Mouse (Mus musculus) myocyte (in vitro differentiated cells): ENCODE data around the gene Pik3r5. TPM values are rescaled to one million over a fixed set of nuclear protein-coding genes. Genes with fewer than 3 reads are reported as not detected.
A peak's percentile ranks its signal among the peaks of the same experiment; 100 is the strongest.

ENCODE experiments used
- H3K27me3 ChIP-seq: one replicate; pipeline ENCODE4 v1.6.1; 2011; ENCODE audit not compliant: control insufficient read depth, insufficient read depth, insufficient read length
- H3K36me3 ChIP-seq: one replicate; pipeline ENCODE4 v1.6.1; 2011; ENCODE audit not compliant: control insufficient read depth, insufficient read depth
- H3K4me2 ChIP-seq: one replicate; pipeline ENCODE4 v1.6.1; 2011; ENCODE audit warnings: low read depth, control low read depth
- H3K4me3 ChIP-seq: one replicate; pipeline ENCODE4 v1.5.1; 2011; ENCODE audit warnings: mild to moderate bottlenecking, control low read depth, moderate library complexity
- H3K79me2 ChIP-seq: one replicate; pipeline ENCODE4 v1.6.1; 2011; ENCODE audit not compliant: control insufficient read depth, insufficient read depth
- H3ac ChIP-seq: one replicate; pipeline ENCODE4 v1.6.1; 2011; ENCODE audit not compliant: control insufficient read depth, insufficient read length
- CEBPB ChIP-seq: IDR thresholded peaks from 2 replicates; pipeline ENCODE4 v1.6.1; 2011; ENCODE audit warnings: mild to moderate bottlenecking, moderate library complexity; ENCODE audit not compliant: poor library complexity, insufficient read depth, severe bottlenecking
- E2F4 ChIP-seq: IDR thresholded peaks from one replicate; pipeline ENCODE4 v1.6.1; 2011; ENCODE audit warnings: mild to moderate bottlenecking, control low read depth, moderate library complexity; ENCODE audit not compliant: insufficient read depth
- MAX ChIP-seq: IDR thresholded peaks from one replicate; pipeline ENCODE4 v1.6.1; 2011; ENCODE audit warnings: low read depth, mild to moderate bottlenecking, control low read depth
- MYOD1 ChIP-seq, 3 experiments: IDR thresholded peaks; one replicate each; pipeline ENCODE4 v1.6.1; 2011; ENCODE audit warnings: control low read depth in 2 of 3, low read depth in 2 of 3, mild to moderate bottlenecking in 2 of 3, moderate library complexity in 1 of 3; ENCODE audit not compliant: insufficient read length in 2 of 3, control insufficient read depth in 1 of 3
- MYOG ChIP-seq, 3 experiments: IDR thresholded peaks; one replicate each; pipeline ENCODE4 v1.6.1; 2011; ENCODE audit warnings: control low read depth in 2 of 3, low read depth in 2 of 3, mild to moderate bottlenecking in 2 of 3; ENCODE audit not compliant: insufficient read length in 2 of 3, control insufficient read depth in 1 of 3, insufficient read depth in 1 of 3
- POLR2A ChIP-seq: IDR thresholded peaks from one replicate; pipeline ENCODE4 v1.6.1; 2011; ENCODE audit warnings: low read depth, mild to moderate bottlenecking, control low read depth, moderate library complexity; ENCODE audit not compliant: insufficient read length
- POLR2AphosphoS2 ChIP-seq: IDR thresholded peaks from one replicate; pipeline ENCODE4 v1.6.1; 2011; ENCODE audit warnings: low read depth, control low read depth; ENCODE audit not compliant: insufficient read length
- REST ChIP-seq: IDR thresholded peaks from one replicate; pipeline ENCODE4 v1.6.1; 2011; ENCODE audit warnings: mild to moderate bottlenecking, control low read depth, moderate library complexity; ENCODE audit not compliant: insufficient read depth, insufficient read length
- SRF ChIP-seq: IDR thresholded peaks from one replicate; pipeline ENCODE4 v1.6.1; 2011; ENCODE audit warnings: low read depth; ENCODE audit not compliant: control insufficient read depth, insufficient read length
- TCF12 ChIP-seq: IDR thresholded peaks from one replicate; pipeline ENCODE4 v1.6.1; 2011; ENCODE audit warnings: mild to moderate bottlenecking, control low read depth; ENCODE audit not compliant: poor library complexity, insufficient read depth, severe bottlenecking
- TCF3 ChIP-seq: IDR thresholded peaks from one replicate; pipeline ENCODE4 v1.6.1; 2011; ENCODE audit warnings: low read depth, control low read depth; ENCODE audit not compliant: insufficient read length
- USF1 ChIP-seq: IDR thresholded peaks from one replicate; pipeline ENCODE4 v1.6.1; 2011; ENCODE audit warnings: low read depth, mild to moderate bottlenecking, control low read depth, moderate library complexity
- polyA plus RNA-seq: library from polyadenylated mRNA; unstranded; fragments of >200 nt; fragmentation: generic; extraction: Trizol; gene quantifications from one replicate; pipeline ENCODE4 v1.2.1, GENCODE M21; 2012; ENCODE audit warnings: missing spikeins

Pik3r5 gene
- polyA plus RNA-seq, 1 experiment, result 0.22 TPM

GRCm38 (mm10) chr11:68400727-68401219, 31.1 kb upstream of the Pik3r5 start, which contains the start of gene Ntn1:
TSS of gene Ntn1 (minus strand) at chr11:68400823.
- Histone ChIP-seq H3K36me3 (no peaks in the 10 kb centered on the region), H3K79me2 (no peaks in the 10 kb centered on the region), H3K4me3 (no peak within 1 kb of the TSS), H3K27me3 (no peaks in the 10 kb centered on the region), H3K4me2 (peak within 1 kb of the TSS; percentile 60), H3ac (peak within 1 kb of the TSS; percentile 41)
- TF ChIP-seq REST, result no peak
- TF ChIP-seq MYOG (IDR thresholded peaks at IDR 0.05; ENCODE audit: control insufficient read depth in 1 of 3, insufficient read depth in 1 of 3, insufficient read length in 2 of 3, low read depth in 2 of 3), result no peak

- Histone ChIP-seq H3K36me3 (no peaks in the 10 kb centered on the region), H3K4me2 (no peak overlapping the region), H3ac (no peak overlapping the region), H3K27me3 (no peaks in the 10 kb centered on the region), H3K4me3 (no peak overlapping the region), H3K79me2 (no peaks in the 10 kb centered on the region)
- TF ChIP-seq SRF, result no peak
- no peak for TF ChIP-seq MAX
- no peak for TF ChIP-seq POLR2AphosphoS2
- no peak for TF ChIP-seq CEBPB
- no peak for TF ChIP-seq TCF3
- no peak for TF ChIP-seq MYOG (IDR thresholded peaks at IDR 0.05; ENCODE audit: control insufficient read depth in 1 of 3, insufficient read depth in 1 of 3, insufficient read length in 2 of 3, low read depth in 2 of 3)
- no peak for TF ChIP-seq TCF12
- TF ChIP-seq MYOD1 (IDR thresholded peaks at IDR 0.05; ENCODE audit: control insufficient read depth in 1 of 3, insufficient read length in 2 of 3, low read depth in 2 of 3), result no peak
- no peak for TF ChIP-seq REST
- TF ChIP-seq POLR2A, result no peak
- no peak for TF ChIP-seq USF1
- no peak for TF ChIP-seq E2F4
Measured at GRCm38 (mm10) chr11:68401428-68401827, 30.5 kb upstream of the Pik3r5 start.

- H3K4me2 ChIP-seq, result no peak overlapping the region
- TF ChIP-seq MYOD1 (IDR thresholded peaks at IDR 0.05; ENCODE audit: control insufficient read depth in 1 of 3, insufficient read length in 2 of 3, low read depth in 2 of 3), result no peak
- no peak for TF ChIP-seq SRF
- TF ChIP-seq E2F4, result no peak
- no peak for TF ChIP-seq TCF3
- no peak for TF ChIP-seq USF1
- no peak for TF ChIP-seq REST
- TF ChIP-seq TCF12, result no peak
- TF ChIP-seq MAX, result no peak
- TF ChIP-seq CEBPB, result no peak
- TF ChIP-seq POLR2A, result no peak
- no peaks in the 10 kb centered on the region for H3K36me3 ChIP-seq
- H3K4me3 ChIP-seq, result no peak overlapping the region
- H3K27me3 ChIP-seq, result no peaks in the 10 kb centered on the region
- H3ac ChIP-seq, result no peak overlapping the region
- H3K79me2 ChIP-seq, result no peaks in the 10 kb centered on the region
Measured at GRCm38 (mm10) chr11:68404185-68404584, 27.7 kb upstream of the Pik3r5 start.

- no peaks in the 10 kb centered on the region for H3K36me3 ChIP-seq
- no peaks in the 10 kb centered on the region for H3K79me2 ChIP-seq
- no peak overlapping the region for H3K4me3 ChIP-seq
- TF ChIP-seq TCF3, result no peak
- no peak for TF ChIP-seq TCF12
- no peak for TF ChIP-seq POLR2AphosphoS2
- no peak for TF ChIP-seq SRF
- TF ChIP-seq REST, result no peak
- no peak for TF ChIP-seq E2F4
- TF ChIP-seq MAX, result no peak
- no peak for TF ChIP-seq USF1
- no peak for TF ChIP-seq MYOD1 (IDR thresholded peaks at IDR 0.05; ENCODE audit: control insufficient read depth in 1 of 3, insufficient read length in 2 of 3, low read depth in 2 of 3)
- H3K4me2 ChIP-seq, result no peak overlapping the region
- H3K27me3 ChIP-seq, result no peaks in the 10 kb centered on the region
- H3ac ChIP-seq, result no peak overlapping the region
Measured at GRCm38 (mm10) chr11:68405576-68405975, 26.3 kb upstream of the Pik3r5 start.

- no peak overlapping the region for H3K4me2 ChIP-seq
- no peak for TF ChIP-seq MYOG (IDR thresholded peaks at IDR 0.05; ENCODE audit: control insufficient read depth in 1 of 3, insufficient read depth in 1 of 3, insufficient read length in 2 of 3, low read depth in 2 of 3)
- TF ChIP-seq REST, result no peak
- TF ChIP-seq CEBPB, result no peak
- no peak for TF ChIP-seq E2F4
- no peak for TF ChIP-seq MYOD1 (IDR thresholded peaks at IDR 0.05; ENCODE audit: control insufficient read depth in 1 of 3, insufficient read length in 2 of 3, low read depth in 2 of 3)
- TF ChIP-seq POLR2A, result no peak
- H3K36me3 ChIP-seq, result no peaks in the 10 kb centered on the region
- no peaks in the 10 kb centered on the region for H3K27me3 ChIP-seq
- H3ac ChIP-seq, result no peak overlapping the region
- H3K4me3 ChIP-seq, result no peak overlapping the region
- H3K79me2 ChIP-seq, result no peaks in the 10 kb centered on the region
Measured at GRCm38 (mm10) chr11:68407266-68407926, 24.5 kb upstream of the Pik3r5 start.
